8 mouse cellular contexts compared by ENCODE assay signal in genomic region chr1:45765678-45766077, GRCm38 (mm10). TPM values are rescaled to one million over a fixed set of nuclear protein-coding genes. Genes with fewer than 3 reads are reported as not detected.
DNase-seq lines count a peak whose midpoint lies in the region; ATAC-seq and TF ChIP-seq lines count a peak whose summit lies in the region.

No protein-coding gene starts in this region.

- no peaks in the 10 kb centered on the region for H3K27me3 ChIP-seq in intestine, embryonic 14.5 days (replicated peaks; ENCODE audit: control insufficient read depth, insufficient read depth, low read length)
- H3K27me3 ChIP-seq in intestine, postnatal 0 days (replicated peaks; ENCODE audit: control insufficient read depth, insufficient read depth, low read length), result no peaks in the 10 kb centered on the region
- no peaks in the 10 kb centered on the region for H3K27me3 ChIP-seq in kidney, postnatal 0 days (ENCODE audit: insufficient read depth, low read length)
- no peaks in the 10 kb centered on the region for H3K27me3 ChIP-seq in neural tube, embryonic 14.5 days (ENCODE audit: control insufficient read depth, insufficient read depth, low read length)

- H3K4me3 ChIP-seq in intestine, embryonic 14.5 days (ENCODE audit: low read depth, low read length), result no peak overlapping the region
- H3K4me3 ChIP-seq in intestine, postnatal 0 days (ENCODE audit: low read depth, low read length), result no peak overlapping the region
- H3K4me3 ChIP-seq in kidney, postnatal 0 days (replicated peaks; ENCODE audit: low read depth, low read length), result no peak overlapping the region
- no peak overlapping the region for H3K4me3 ChIP-seq in neural tube, embryonic 14.5 days (ENCODE audit: low read depth, low read length)

- peak overlapping the region; percentile 83 for H3K27ac ChIP-seq in intestine, embryonic 14.5 days (ENCODE audit: low read depth)
- no peak overlapping the region for H3K27ac ChIP-seq in intestine, postnatal 0 days (ENCODE audit: low read depth, low read length)
- no peak overlapping the region for H3K27ac ChIP-seq in kidney, postnatal 0 days
- H3K27ac ChIP-seq in neural tube, embryonic 14.5 days (ENCODE audit: low read depth, low read length), result no peak overlapping the region

- no peak for TF ChIP-seq CTCF in intestine, postnatal 0 days (IDR thresholded peaks at IDR 0.05; ENCODE audit: low read depth)
- no peak for TF ChIP-seq CTCF in kidney, postnatal 0 days (IDR thresholded peaks at IDR 0.05; ENCODE audit: low read depth)

- no peaks in the 10 kb centered on the region for H3K9me3 ChIP-seq in intestine, embryonic 14.5 days (ENCODE audit: control insufficient read depth, low read length)
- no peaks in the 10 kb centered on the region for H3K9me3 ChIP-seq in intestine, postnatal 0 days (ENCODE audit: control insufficient read depth)
- H3K9me3 ChIP-seq in kidney, postnatal 0 days (replicated peaks; ENCODE audit: low read length), result no peaks in the 10 kb centered on the region
- H3K9me3 ChIP-seq in neural tube, embryonic 14.5 days (ENCODE audit: control insufficient read depth, low read length), result no peaks in the 10 kb centered on the region

- H3K4me2 ChIP-seq in intestine, embryonic 14.5 days (ENCODE audit: low read length), result peak overlapping the region; percentile 20; the same call in 1 of the 2 replicates
- H3K4me2 ChIP-seq in intestine, postnatal 0 days (replicated peaks; ENCODE audit: low read depth), result no peak overlapping the region
- H3K4me2 ChIP-seq in kidney, postnatal 0 days (ENCODE audit: low read length), result no peak overlapping the region
- no peak overlapping the region for H3K4me2 ChIP-seq in neural tube, embryonic 14.5 days (ENCODE audit: low read depth, low read length)

- peak; percentile 57 for DNase-seq in intestine, embryonic 14.5 days (ENCODE audit: low spot score)
- DNase-seq in gastrocnemius, postnatal 10 days, result peak; percentile 64
- peak; percentile 71 for DNase-seq in kidney, postnatal 0 days (ENCODE audit: low spot score)
- DNase-seq in left cerebral cortex, adult 9 months (ENCODE audit: low spot score in 2 of 2), result no peak
- DNase-seq in thymus, postnatal 0 days (ENCODE audit: low spot score), result no peak

- 22% methylated on average over 4 of the region's 4 CpGs for WGBS in intestine, embryonic 14.5 days
- WGBS in intestine, postnatal 0 days, result 50% methylated on average over 4 of the region's 4 CpGs
- WGBS in kidney, postnatal 0 days, result 53% methylated on average over 4 of the region's 4 CpGs
- WGBS in neural tube, embryonic 14.5 days, result 73% methylated on average over 4 of the region's 4 CpGs

- H3K9ac ChIP-seq in intestine, embryonic 14.5 days (ENCODE audit: low read length), result no peak overlapping the region
- no peak overlapping the region for H3K9ac ChIP-seq in intestine, postnatal 0 days (ENCODE audit: low read depth, low read length)
- H3K9ac ChIP-seq in kidney, postnatal 0 days (ENCODE audit: low read depth, low read length), result no peak overlapping the region
- no peak overlapping the region for H3K9ac ChIP-seq in neural tube, embryonic 14.5 days (replicated peaks; ENCODE audit: low read depth, low read length)

- peaks cover 20% of the 10 kb centered on the region for H3K4me1 ChIP-seq in intestine, embryonic 14.5 days (replicated peaks; ENCODE audit: control insufficient read depth, insufficient read depth, low read length)
- H3K4me1 ChIP-seq in intestine, postnatal 0 days (replicated peaks; ENCODE audit: control insufficient read depth, insufficient read depth, low read length), result no peaks in the 10 kb centered on the region
- H3K4me1 ChIP-seq in kidney, postnatal 0 days (replicated peaks; ENCODE audit: insufficient read depth, low read length), result no peaks in the 10 kb centered on the region
- no peaks in the 10 kb centered on the region for H3K4me1 ChIP-seq in neural tube, embryonic 14.5 days (ENCODE audit: control insufficient read depth, insufficient read depth, low read length)

- no peaks in the 10 kb centered on the region for H3K36me3 ChIP-seq in intestine, embryonic 14.5 days (ENCODE audit: control insufficient read depth, insufficient read depth, low read length)
- H3K36me3 ChIP-seq in intestine, postnatal 0 days (ENCODE audit: control insufficient read depth, insufficient read depth), result no peaks in the 10 kb centered on the region
- H3K36me3 ChIP-seq in kidney, postnatal 0 days (ENCODE audit: insufficient read depth, low read length), result no peaks in the 10 kb centered on the region
- H3K36me3 ChIP-seq in neural tube, embryonic 14.5 days (ENCODE audit: control insufficient read depth, insufficient read depth, low read length), result no peaks in the 10 kb centered on the region

- peak; percentile 41 for ATAC-seq in intestine, embryonic 14.5 days (replicated peaks; ENCODE audit: low FRiP score, low TSS enrichment, low read depth)
- no peak for ATAC-seq in intestine, postnatal 0 days
- ATAC-seq in kidney, postnatal 0 days (replicated peaks; ENCODE audit: low FRiP score, low read depth), result no peak
- ATAC-seq in neural tube, embryonic 14.5 days (ENCODE audit: low read depth), result 0 out of 2 replicates have a peak, but pooled peaks have one; percentile 38
- no peak for ATAC-seq in megakaryocyte progenitor cell, adult 5-6 weeks (replicated peaks; ENCODE audit: poor library complexity)

RNA-seq across cellular contexts. Expression of gene Wdr75, which starts 29.3 kb away (rescaled TPM):
- polyA plus RNA-seq in intestine, embryonic 14.5 days (2014; fragmentation: Nextera tagmentation; extraction: Ambion mirVana), result 80.2 and 89.0 TPM in 2 replicates
- 24.3 and 25.3 TPM in 2 replicates for polyA plus RNA-seq in intestine, postnatal 0 days (2015; fragmentation: Nextera tagmentation; extraction: Ambion mirVana)
- total RNA-seq in gastrocnemius, postnatal 10 days (2021), result 10 to 100 TPM; 22.7 to 24.2 TPM
- polyA plus RNA-seq in kidney, postnatal 0 days (2015; fragmentation: Nextera tagmentation; extraction: Ambion mirVana), result 55.7 and 58.1 TPM in 2 replicates
- polyA plus RNA-seq in neural tube, embryonic 14.5 days (2014; fragmentation: Nextera tagmentation; extraction: Ambion mirVana), result 56.1 and 63.2 TPM in 2 replicates
- total RNA-seq in megakaryocyte progenitor cell, adult 5-6 weeks (2015), result 145 and 159 TPM in 2 replicates
- total RNA-seq in megakaryocyte progenitor cell, adult 5-6 weeks (2017), result 68.6 and 97.2 TPM in 2 replicates
- polyA plus RNA-seq in thymus, postnatal 0 days (2015; fragmentation: Nextera tagmentation; extraction: Ambion mirVana), result 65.2 and 68.7 TPM in 2 replicates

Comparison
In these comparisons a context has a peak if more than half of its experiments do, and no peak if none do; other contexts are left out.
1. ATAC-seq: peak in intestine, embryonic 14.5 days (single experiment) and neural tube, embryonic 14.5 days (single experiment); none in intestine, postnatal 0 days (single experiment), kidney, postnatal 0 days (single experiment) and megakaryocyte progenitor cell, adult 5-6 weeks (single experiment).
2. DNase-seq: peak in intestine, embryonic 14.5 days (single experiment), gastrocnemius, postnatal 10 days (single experiment) and kidney, postnatal 0 days (single experiment); none in left cerebral cortex, adult 9 months (0 of 2) and thymus, postnatal 0 days (single experiment).